Mouse (Mus musculus) embryonic facial prominence, embryonic 11.5 days (tissue): ENCODE measurements at regions not wholly inside any gene's neighbourhood (a gene's known extent, or its start where the extent isn't known, plus 50 kb on each side); places are given as distances from the start of the nearest gene placed in this dataset.

ENCODE experiments used
- ATAC-seq: fragments of 200-750 bp; cut with Nextera tagmentation; replicated peaks from 2 replicates; pipeline ENCODE4 v1.8.0; 2017; ENCODE audit warnings: low read depth; ENCODE audit not compliant: insufficient number of reproducible peaks, low FRiP score, low TSS enrichment
- DNase-seq: peaks from one replicate; pipeline ENCODE4 v3.0.0-alpha.2; 2015; ENCODE audit warnings: low spot score
- H3K27ac ChIP-seq: fragments of 300-500 bp; sonication (generic); replicated peaks from 2 replicates; pipeline ENCODE4 v1.5.1; 2014; ENCODE audit warnings: mild to moderate bottlenecking, low read depth, low read length, control low read depth
- H3K27me3 ChIP-seq: fragments of 300-500 bp; sonication (generic); 2 replicates; pipeline ENCODE4 v1.6.1; 2014; ENCODE audit warnings: mild to moderate bottlenecking, low read length, moderate library complexity, mixed read lengths; ENCODE audit not compliant: control insufficient read depth, insufficient read depth
- H3K36me3 ChIP-seq: fragments of 300-500 bp; sonication (generic); replicated peaks from 2 replicates; pipeline ENCODE4 v1.6.1; 2014; ENCODE audit warnings: low read depth, mild to moderate bottlenecking, low read length, moderate library complexity, mixed read lengths; ENCODE audit not compliant: control insufficient read depth, insufficient read depth
- H3K4me1 ChIP-seq: fragments of 300-500 bp; sonication (generic); 2 replicates; pipeline ENCODE4 v1.6.1; 2014; ENCODE audit warnings: low read length, mixed read lengths; ENCODE audit not compliant: control insufficient read depth, insufficient read depth
- H3K4me2 ChIP-seq: fragments of 300-500 bp; sonication (generic); 2 replicates; pipeline ENCODE4 v1.6.1; 2014; ENCODE audit warnings: low read depth, mild to moderate bottlenecking, control low read depth, low read length, moderate library complexity
- H3K4me3 ChIP-seq: fragments of 300-500 bp; sonication (generic); 2 replicates; pipeline ENCODE4 v1.5.1; 2014; ENCODE audit warnings: low read depth, low read length, control low read depth
- H3K9ac ChIP-seq: fragments of 300-500 bp; sonication (generic); replicated peaks from 2 replicates; pipeline ENCODE4 v1.6.1; 2014; ENCODE audit warnings: mild to moderate bottlenecking, control low read depth, low read length
- H3K9me3 ChIP-seq: fragments of 300-500 bp; sonication (generic); replicated peaks from 2 replicates; pipeline ENCODE4 v1.6.1; 2016; ENCODE audit warnings: mild to moderate bottlenecking, low read length, inconsistent platforms, mixed read lengths; ENCODE audit not compliant: control insufficient read depth
- WGBS: fragments of 180-500 bp; shearing (Covaris S2); extraction: QIAGEN DNeasy Blood & Tissue Kit; methylation state at CpG from one replicate; pipeline ENCODE4 v1.1.7; 2014; 5-methylcytosine and 5-hydroxymethylcytosine counted together

DNA sequence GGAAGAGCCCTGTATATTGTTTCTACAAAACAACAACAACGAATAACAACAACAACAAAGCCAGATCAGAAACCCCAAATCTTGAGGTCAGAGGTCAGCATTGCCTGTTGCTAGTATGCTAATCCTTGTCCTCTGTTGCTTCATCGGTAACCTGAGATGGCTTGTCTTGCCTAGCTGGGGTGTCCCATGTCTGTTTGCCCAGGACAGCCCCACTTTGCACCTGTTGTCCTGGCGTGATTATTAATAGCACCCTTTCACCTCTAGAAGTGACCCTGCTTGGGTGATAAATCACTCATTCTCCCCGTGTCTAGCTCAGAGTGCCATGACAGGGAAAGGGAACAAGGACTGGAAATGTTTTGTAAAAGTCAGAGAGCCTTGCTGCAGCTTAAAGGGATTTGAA, 145.2 kb downstream of the Maf start:
- no peak overlapping the region for H3K27ac ChIP-seq
- no peak for ATAC-seq
- 24% methylated on average over 4 of the region's 4 CpGs for WGBS
- DNase-seq: no peak
- no peak overlapping the region for H3K4me3 ChIP-seq
- no peaks in the 10 kb centered on the region for H3K36me3 ChIP-seq
- H3K9ac ChIP-seq: no peak overlapping the region
- H3K4me2 ChIP-seq: no peak overlapping the region
- no peaks in the 10 kb centered on the region for H3K9me3 ChIP-seq
- H3K27me3 ChIP-seq: no peaks in the 10 kb centered on the region
- no peaks in the 10 kb centered on the region for H3K4me1 ChIP-seq

- 75% methylated on average over 18 of the region's 18 CpGs for WGBS
- no peak for DNase-seq
- no peak for ATAC-seq
- H3K4me3 ChIP-seq: no peak overlapping the region
- no peak overlapping the region for H3K9ac ChIP-seq
- no peaks in the 10 kb centered on the region for H3K9me3 ChIP-seq
- no peaks in the 10 kb centered on the region for H3K27me3 ChIP-seq
- no peaks in the 10 kb centered on the region for H3K36me3 ChIP-seq
- H3K27ac ChIP-seq: no peak overlapping the region
- no peaks in the 10 kb centered on the region for H3K4me1 ChIP-seq
- no peak overlapping the region for H3K4me2 ChIP-seq
Observed at GRCm38 (mm10) chr8:115560985-115561916, 146.3 kb downstream of the Maf start.

GRCm38 (mm10) chr8:115555452-115555851, 152.1 kb downstream of the Maf start:
- H3K4me3 ChIP-seq: no peak overlapping the region
- H3K4me2 ChIP-seq: no peak overlapping the region
- ATAC-seq (no peak), DNase-seq (no peak)
- H3K36me3 ChIP-seq: no peaks in the 10 kb centered on the region
- H3K27ac ChIP-seq: no peak overlapping the region
- H3K9ac ChIP-seq: no peak overlapping the region
- H3K4me1 ChIP-seq: no peaks in the 10 kb centered on the region
- WGBS: 84% methylated on average over 5 of the region's 5 CpGs
- H3K27me3 ChIP-seq: no peaks in the 10 kb centered on the region
- no peaks in the 10 kb centered on the region for H3K9me3 ChIP-seq

- Histone ChIP-seq H3K36me3 (no peaks in the 10 kb centered on the region), H3K4me3 (no peak overlapping the region), H3K9me3 (no peaks in the 10 kb centered on the region), H3K27ac (no peak overlapping the region), H3K27me3 (no peaks in the 10 kb centered on the region), H3K4me2 (no peak overlapping the region), H3K9ac (no peak overlapping the region), H3K4me1 (no peaks in the 10 kb centered on the region)
- DNase-seq (no peak), ATAC-seq (no peak)
- 84% methylated on average over 5 of the region's 5 CpGs for WGBS
Observed at GRCm38 (mm10) chr8:115554185-115554584, 153.4 kb downstream of the Maf start.

GRCm38 (mm10) chr8:115551262-115551661, 156.3 kb downstream of the Maf start:
- Histone ChIP-seq H3K4me2 (no peak overlapping the region), H3K9me3 (no peaks in the 10 kb centered on the region), H3K4me1 (no peaks in the 10 kb centered on the region), H3K4me3 (no peak overlapping the region), H3K36me3 (no peaks in the 10 kb centered on the region), H3K27me3 (no peaks in the 10 kb centered on the region), H3K9ac (no peak overlapping the region), H3K27ac (no peak overlapping the region)
- ATAC-seq (no peak), DNase-seq (no peak)
- WGBS: 70% methylated on average over 5 of the region's 5 CpGs

DNA sequence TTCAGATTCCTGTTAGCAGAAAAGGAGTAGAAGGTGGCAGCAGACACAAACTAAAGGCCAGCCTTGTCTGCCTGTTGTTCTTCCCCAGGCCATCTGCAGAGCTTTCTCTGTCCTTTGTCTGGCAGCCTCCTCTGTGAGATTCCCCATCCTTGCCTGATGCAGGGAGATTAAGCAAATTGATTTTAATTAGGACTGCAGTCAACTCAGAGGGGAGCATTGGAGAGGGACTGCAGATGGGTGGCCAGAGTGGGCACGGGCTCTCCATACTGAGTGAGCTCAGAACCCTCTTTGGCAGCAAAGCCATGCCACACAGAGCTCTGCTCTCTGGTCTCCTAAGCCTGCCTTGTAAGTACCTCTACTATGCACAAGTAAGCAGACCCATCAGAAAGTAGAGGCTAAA, 158.5 kb downstream of the Maf start:
- H3K9ac ChIP-seq: no peak overlapping the region
- no peaks in the 10 kb centered on the region for H3K27me3 ChIP-seq
- WGBS: 46% methylated on average over 1 of the region's 1 CpGs
- DNase-seq (no peak), ATAC-seq (no peak)
- H3K36me3 ChIP-seq: no peaks in the 10 kb centered on the region
- no peak overlapping the region for H3K4me2 ChIP-seq
- H3K4me1 ChIP-seq: no peaks in the 10 kb centered on the region
- H3K4me3 ChIP-seq: no peak overlapping the region
- no peaks in the 10 kb centered on the region for H3K9me3 ChIP-seq
- no peak overlapping the region for H3K27ac ChIP-seq

- DNase-seq (peak; percentile 42), ATAC-seq (no peak)
- H3K9me3 ChIP-seq: no peaks in the 10 kb centered on the region
- no peak overlapping the region for H3K4me2 ChIP-seq
- no peak overlapping the region for H3K4me3 ChIP-seq
- no peaks in the 10 kb centered on the region for H3K36me3 ChIP-seq
- H3K27ac ChIP-seq: no peak overlapping the region
- H3K27me3 ChIP-seq: no peaks in the 10 kb centered on the region
- WGBS: 67% methylated on average over 6 of the region's 6 CpGs
- H3K9ac ChIP-seq: no peak overlapping the region
- H3K4me1 ChIP-seq: no peaks in the 10 kb centered on the region
Observed at GRCm38 (mm10) chr8:115544067-115544466, 163.5 kb downstream of the Maf start.

DNA sequence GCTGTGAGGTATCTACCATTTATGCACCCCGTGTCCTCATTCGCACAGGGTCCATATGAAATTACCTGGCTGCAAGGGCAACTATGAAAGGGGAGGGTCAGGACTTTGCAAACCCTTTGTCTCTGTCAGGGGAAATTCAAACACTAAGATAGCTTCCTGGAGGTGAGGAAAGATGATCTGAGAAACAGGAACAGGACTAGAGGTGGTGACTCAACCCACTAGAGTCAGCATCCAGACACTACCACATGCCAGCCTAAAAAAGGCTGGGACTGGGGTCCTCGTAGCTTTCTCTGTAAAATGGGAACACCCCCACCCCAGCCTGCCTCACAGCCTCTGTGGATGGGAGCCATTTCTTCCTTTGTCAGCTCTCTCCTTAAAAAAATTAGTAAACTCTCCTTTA, 164.7 kb downstream of the Maf start:
- DNase-seq (no peak), ATAC-seq (no peak)
- no peaks in the 10 kb centered on the region for H3K27me3 ChIP-seq
- H3K27ac ChIP-seq: no peak overlapping the region
- no peaks in the 10 kb centered on the region for H3K36me3 ChIP-seq
- H3K4me3 ChIP-seq: no peak overlapping the region
- no peaks in the 10 kb centered on the region for H3K9me3 ChIP-seq
- H3K4me2 ChIP-seq: no peak overlapping the region
- 88% methylated on average over 3 of the region's 3 CpGs for WGBS
- H3K9ac ChIP-seq: no peak overlapping the region
- H3K4me1 ChIP-seq: no peaks in the 10 kb centered on the region
